ENCODE assay signal across 19 mouse cellular contexts in the genomic region with DNA sequence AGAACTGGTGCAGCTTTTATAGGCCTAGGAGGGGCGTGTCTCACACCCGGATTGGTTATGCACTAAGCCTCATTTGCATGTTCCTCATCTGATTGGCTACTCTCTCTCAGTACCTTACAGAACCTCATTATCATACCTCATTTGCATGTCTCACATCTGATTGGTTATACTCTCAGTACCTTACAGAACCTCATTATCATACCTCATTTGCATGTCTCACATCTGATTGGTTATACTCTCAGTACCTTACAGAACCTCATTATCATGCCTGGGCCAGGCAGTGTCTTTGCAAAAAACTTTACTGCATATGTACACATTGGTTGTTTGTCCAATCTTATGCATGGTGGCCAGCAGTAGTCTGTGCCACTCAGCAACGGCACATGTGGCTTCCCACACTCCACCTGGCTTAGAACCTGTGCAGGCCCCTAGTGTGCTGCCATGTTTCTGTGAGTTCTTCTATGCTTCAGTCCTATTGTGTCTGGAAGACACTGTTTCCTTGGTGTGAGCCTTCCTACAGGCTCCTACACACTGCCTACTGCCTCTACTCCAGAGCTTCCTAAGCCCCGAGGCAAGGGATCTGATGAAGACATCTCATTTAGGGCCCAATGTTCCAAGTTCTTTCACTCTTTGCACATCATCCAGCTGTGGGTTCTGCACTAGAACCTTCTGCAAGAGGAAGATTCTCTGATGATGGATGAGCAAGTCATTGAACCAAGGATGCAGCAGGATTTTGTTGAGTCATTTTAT. TPM values are rescaled to one million over a fixed set of nuclear protein-coding genes. Genes with fewer than 3 reads are reported as not detected.
DNase-seq lines count a peak whose midpoint lies in the region; ATAC-seq and TF ChIP-seq lines count a peak whose summit lies in the region.
"Not testable (repeated sequence)": the region's sequence is repeated elsewhere in the genome, so short reads cannot be mapped to it uniquely, and the experiment has no call there.
"Had no signal": no experiment of that assay in that cellular context is flagged by ENCODE, and none has a peak within 500 bp of the region (broad histone marks: within the 10 kb centered on the region; RNA-seq: fewer than 3 reads in every experiment).

No protein-coding gene starts in this region.

- ATAC-seq in G1E (ENCODE audit: extremely low read depth, insufficient number of reproducible peaks, low FRiP score, poor library complexity, severe bottlenecking), result 0 out of 2 replicates have a peak, but pooled peaks have one; percentile 22
- ATAC-seq in forebrain, embryonic 14.5 days, result peak; percentile 63; the same call in 1 of the 2 replicates
- peak; percentile 82 for ATAC-seq in heart, embryonic 15.5 days (replicated peaks; ENCODE audit: insufficient number of reproducible peaks, insufficient read depth, low FRiP score, low read depth)
- ATAC-seq in hindbrain, postnatal 0 days, result peak; percentile 80
- ATAC-seq in limb, embryonic 11.5 days (ENCODE audit: insufficient number of reproducible peaks, low FRiP score, low TSS enrichment, low read depth), result peak; percentile 83
- ATAC-seq in liver, embryonic 15.5 days (ENCODE audit: insufficient read depth), result peak; percentile 60
- ATAC-seq in midbrain, embryonic 13.5 days, result peak; percentile 90
- ATAC-seq in stomach, embryonic 14.5 days (ENCODE audit: insufficient number of reproducible peaks, insufficient read depth, low FRiP score, low read depth), result peak; percentile 83

- H3K4me3 ChIP-seq in G1E (ENCODE audit: low read depth, low read length); forebrain, embryonic 14.5 days (ENCODE audit: low read depth, low read length); heart, embryonic 15.5 days; hindbrain, postnatal 0 days (ENCODE audit: low read length); limb, embryonic 11.5 days (ENCODE audit: low read depth, low read length); liver, embryonic 15.5 days (replicated peaks); midbrain, embryonic 13.5 days (replicated peaks); stomach, embryonic 14.5 days (ENCODE audit: low read depth, low read length): not testable (repeated sequence)

- H3K4me1 ChIP-seq in G1E (ENCODE audit: insufficient read depth, low read depth, low read length); forebrain, embryonic 14.5 days (ENCODE audit: control insufficient read depth, insufficient read depth, low read length); heart, embryonic 15.5 days (replicated peaks); hindbrain, postnatal 0 days (ENCODE audit: insufficient read depth, low read length); limb, embryonic 11.5 days (ENCODE audit: control insufficient read depth, insufficient read depth, low read length); liver, embryonic 15.5 days (replicated peaks); midbrain, embryonic 13.5 days (replicated peaks); stomach, embryonic 14.5 days (ENCODE audit: control insufficient read depth, insufficient read depth, low read length): not testable (repeated sequence)

- H3K27me3 ChIP-seq in G1E (ENCODE audit: insufficient read depth, low read length); forebrain, embryonic 14.5 days (replicated peaks; ENCODE audit: control insufficient read depth, insufficient read depth, low read length); heart, embryonic 15.5 days; hindbrain, postnatal 0 days (ENCODE audit: insufficient read depth, low read length); limb, embryonic 11.5 days (ENCODE audit: control insufficient read depth, insufficient read depth, low read length); liver, embryonic 15.5 days; midbrain, embryonic 13.5 days; stomach, embryonic 14.5 days (ENCODE audit: control insufficient read depth, insufficient read depth, low read length): not testable (repeated sequence)

- H3K27ac ChIP-seq in forebrain, embryonic 14.5 days (ENCODE audit: low read depth, low read length); heart, embryonic 15.5 days; hindbrain, postnatal 0 days; limb, embryonic 11.5 days (replicated peaks; ENCODE audit: low read depth, low read length); liver, embryonic 15.5 days (replicated peaks); midbrain, embryonic 13.5 days; stomach, embryonic 14.5 days (ENCODE audit: low read length): not testable (repeated sequence)

- not testable (repeated sequence) for DNase-seq in G1E (ENCODE audit: low spot score); forebrain, embryonic 14.5 days (ENCODE audit: low spot score); hindbrain, postnatal 0 days (ENCODE audit: low spot score); limb, embryonic 11.5 days (ENCODE audit: low spot score)

- not testable (repeated sequence) for TF ChIP-seq CTCF in G1E (IDR thresholded peaks at IDR 0.05; ENCODE audit: low read depth, low read length); hindbrain, postnatal 0 days (IDR thresholded peaks at IDR 0.05; ENCODE audit: low read depth)

- not testable (repeated sequence) for H3K9me3 ChIP-seq in G1E (replicated peaks); liver, embryonic 15.5 days (replicated peaks); stomach, embryonic 14.5 days (ENCODE audit: control insufficient read depth, low read depth, low read length)
- H3K9me3 ChIP-seq in forebrain, embryonic 14.5 days (replicated peaks; ENCODE audit: control insufficient read depth, low read length), result peaks cover 18% of the 10 kb centered on the region
- H3K9me3 ChIP-seq in heart, embryonic 15.5 days (replicated peaks), result peaks cover 18% of the 10 kb centered on the region; the same call in 1 of the 2 replicates
- H3K9me3 ChIP-seq in hindbrain, postnatal 0 days (ENCODE audit: low read length), result peaks cover 17% of the 10 kb centered on the region
- H3K9me3 ChIP-seq in limb, embryonic 11.5 days (ENCODE audit: control insufficient read depth, low read length), result peaks cover 13% of the 10 kb centered on the region
- peaks cover 17% of the 10 kb centered on the region for H3K9me3 ChIP-seq in midbrain, embryonic 13.5 days

- 83% methylated on average over 4 of the region's 4 CpGs for WGBS in forebrain, embryonic 14.5 days
- 71% methylated on average over 4 of the region's 4 CpGs for WGBS in heart, embryonic 15.5 days
- 82% methylated on average over 4 of the region's 4 CpGs for WGBS in hindbrain, postnatal 0 days
- 84% methylated on average over 4 of the region's 4 CpGs for WGBS in limb, embryonic 11.5 days
- 61% methylated on average over 4 of the region's 4 CpGs for WGBS in liver, embryonic 15.5 days (ENCODE audit: insufficient replicate concordance)
- 88% methylated on average over 4 of the region's 4 CpGs for WGBS in midbrain, embryonic 13.5 days
- WGBS in stomach, embryonic 14.5 days, result 86% methylated on average over 4 of the region's 4 CpGs

- H3K4me2 ChIP-seq in forebrain, embryonic 14.5 days (ENCODE audit: low read length); heart, embryonic 15.5 days; hindbrain, postnatal 0 days (ENCODE audit: low read depth, low read length); limb, embryonic 11.5 days (ENCODE audit: low read depth, severe bottlenecking); liver, embryonic 15.5 days; midbrain, embryonic 13.5 days (replicated peaks); stomach, embryonic 14.5 days (replicated peaks; ENCODE audit: low read depth, low read length): not testable (repeated sequence)

- not testable (repeated sequence) for H3K36me3 ChIP-seq in G1E (replicated peaks); forebrain, embryonic 14.5 days (ENCODE audit: control insufficient read depth, insufficient read depth, low read length); heart, embryonic 15.5 days; hindbrain, postnatal 0 days (ENCODE audit: insufficient read depth, low read length); limb, embryonic 11.5 days (ENCODE audit: control insufficient read depth, insufficient read depth, low read length); liver, embryonic 15.5 days (replicated peaks); midbrain, embryonic 13.5 days; stomach, embryonic 14.5 days (ENCODE audit: control insufficient read depth, insufficient read depth, low read length)

- H3K9ac ChIP-seq in forebrain, embryonic 14.5 days (ENCODE audit: low read length); heart, embryonic 15.5 days; hindbrain, postnatal 0 days (replicated peaks; ENCODE audit: low read length); limb, embryonic 11.5 days (ENCODE audit: low read length); liver, embryonic 15.5 days; midbrain, embryonic 13.5 days (replicated peaks); stomach, embryonic 14.5 days (replicated peaks; ENCODE audit: low read depth, low read length): not testable (repeated sequence)

RNA-seq across cellular contexts. Expression of a gene that starts 29.0 kb away (rescaled TPM):
- total RNA-seq in G1E (2014; fragmentation: Nextera tagmentation) (not detected in 2 replicates), G1E (2017) (not detected in 2 replicates)
- not detected in 2 replicates for polyA plus RNA-seq in G1E (2012)
- polyA plus RNA-seq in forebrain, embryonic 14.5 days (2014; fragmentation: Nextera tagmentation; extraction: Ambion mirVana), result not detected in 2 replicates
- polyA plus RNA-seq in heart, embryonic 15.5 days (2015; fragmentation: Nextera tagmentation; extraction: Ambion mirVana), result 0.19 TPM in 1 of 2 replicates, not detected in the other
- not detected in 2 replicates for total RNA-seq in hindbrain, postnatal 0 days (2014; rRNA removed)
- not detected in 2 replicates for polyA plus RNA-seq in hindbrain, postnatal 0 days (2015; fragmentation: Nextera tagmentation; extraction: Ambion mirVana)
- not detected in 2 replicates for polyA plus RNA-seq in limb, embryonic 11.5 days (2014; fragmentation: Nextera tagmentation; extraction: Ambion mirVana)
- polyA plus RNA-seq in liver, embryonic 15.5 days (2015; fragmentation: Nextera tagmentation; extraction: Ambion mirVana), result not detected in 2 replicates
- not detected in 2 replicates for polyA plus RNA-seq in midbrain, embryonic 13.5 days (2015; fragmentation: Nextera tagmentation; extraction: Ambion mirVana)
- polyA plus RNA-seq in stomach, embryonic 14.5 days (2014; fragmentation: Nextera tagmentation; extraction: Ambion mirVana), result not detected in 2 replicates
- total RNA-seq: adrenal gland, postnatal 10 days; common myeloid progenitor, adult 5-6 weeks; gastrocnemius, postnatal 10 days; heart, adult 2 months; layer of hippocampus, adult 8-10 months; left cerebral cortex, adult 2 months; monocyte, adult 5-6 weeks had no signal
- polyA plus RNA-seq: cerebellum, adult 2 months; heart, adult 2 months; hindbrain, embryonic 10.5 days; macrophage; small intestine, adult 2 months had no signal

Comparison
In these comparisons a context has a peak if more than half of its experiments do, and no peak if none do; other contexts are left out.
1. ATAC-seq: peak in every context shown above with its lines; median percentile 90 in midbrain, embryonic 13.5 days; 83 in limb, embryonic 11.5 days; 83 in stomach, embryonic 14.5 days; 82 in heart, embryonic 15.5 days; 80 in hindbrain, postnatal 0 days; 63 in forebrain, embryonic 14.5 days; 60 in liver, embryonic 15.5 days; 22 in G1E.